Mouse (Mus musculus) liver, embryonic 14.5 days (tissue): ENCODE data around the gene Fcho1.

ENCODE experiments used
- CTCF ChIP-seq: IDR thresholded peaks from 2 replicates; pipeline ENCODE4 v1.5.1; 2016; ENCODE audit warnings: antibody characterized with exemption, low read depth, control low read depth
- EP300 ChIP-seq: IDR thresholded peaks from 2 replicates; pipeline ENCODE4 v1.6.1; 2016; ENCODE audit warnings: antibody characterized with exemption, low read depth

DNA sequence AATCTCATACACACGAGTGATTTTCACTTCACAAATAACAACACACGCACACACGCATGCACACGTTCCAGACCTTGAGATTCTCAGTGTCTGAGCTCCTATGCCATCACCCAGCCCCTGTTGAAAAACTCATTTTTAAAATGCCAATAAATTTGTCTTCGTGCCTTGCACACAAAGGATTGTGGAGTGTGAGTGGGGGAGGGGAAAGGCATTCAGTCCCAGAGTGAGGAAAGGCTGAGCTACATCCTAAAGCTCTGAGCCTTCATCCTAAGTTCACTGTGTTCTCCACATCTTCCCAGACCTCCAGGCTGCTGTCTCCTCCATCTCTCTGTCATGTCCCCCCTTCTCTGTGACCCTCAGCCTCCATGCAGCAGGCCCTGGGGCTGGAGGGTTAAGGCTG lies 58.3 kb downstream of the Fcho1 start:
- no peak for TF ChIP-seq CTCF
- no peak for TF ChIP-seq EP300
